Mouse (Mus musculus) kidney, postnatal 0 days (tissue): ENCODE results near the gene 1700012B07Rik. TPM values are rescaled to one million over a fixed set of nuclear protein-coding genes. Genes with fewer than 3 reads are reported as not detected.

Experiments
- ATAC-seq: fragments of 200-750 bp; cut with Nextera tagmentation; replicated peaks from 2 replicates; pipeline ENCODE4 v1.8.0; 2017; ENCODE audit warnings: low read depth, moderate number of reproducible peaks, moderate TSS enrichment, moderate library complexity; ENCODE audit not compliant: low FRiP score
- DNase-seq: peaks from one replicate; pipeline ENCODE4 v3.0.0-alpha.2; 2016; ENCODE audit warnings: low spot score
- H3K27ac ChIP-seq: fragments of 300-500 bp; sonication (generic); 2 replicates; pipeline ENCODE4 v1.5.1; 2014; ENCODE audit warnings: mild to moderate bottlenecking
- H3K27me3 ChIP-seq: fragments of 300-500 bp; sonication (generic); 2 replicates; pipeline ENCODE4 v1.6.1; 2014; ENCODE audit warnings: low read length, mixed read lengths; ENCODE audit not compliant: insufficient read depth
- H3K36me3 ChIP-seq: fragments of 300-500 bp; sonication (generic); 2 replicates; pipeline ENCODE4 v1.6.1; 2014; ENCODE audit warnings: low read length, mixed read lengths; ENCODE audit not compliant: insufficient read depth
- H3K4me1 ChIP-seq: fragments of 300-500 bp; sonication (generic); replicated peaks from 2 replicates; pipeline ENCODE4 v1.6.1; 2014; ENCODE audit warnings: antibody characterized with exemption, low read length, mixed read lengths; ENCODE audit not compliant: insufficient read depth
- H3K4me2 ChIP-seq: fragments of 300-500 bp; sonication (generic); 2 replicates; pipeline ENCODE4 v1.6.1; 2014; ENCODE audit warnings: mild to moderate bottlenecking, low read length, moderate library complexity, mixed read lengths
- H3K4me3 ChIP-seq: fragments of 300-500 bp; sonication (generic); replicated peaks from 2 replicates; pipeline ENCODE4 v1.5.1; 2014; ENCODE audit warnings: low read depth, low read length
- H3K9ac ChIP-seq: fragments of 300-500 bp; sonication (generic); 2 replicates; pipeline ENCODE4 v1.6.1; 2014; ENCODE audit warnings: low read depth, low read length
- H3K9me3 ChIP-seq: fragments of 300-500 bp; sonication (generic); replicated peaks from 2 replicates; pipeline ENCODE4 v1.6.1; 2016; ENCODE audit warnings: low read length, inconsistent platforms, mixed read lengths
- CTCF ChIP-seq: IDR thresholded peaks from 2 replicates; pipeline ENCODE4 v1.5.1; 2016; ENCODE audit warnings: antibody characterized with exemption, low read depth, mild to moderate bottlenecking, moderate library complexity
- WGBS: fragments of 180-500 bp; shearing (Covaris S2); extraction: QIAGEN DNeasy Blood & Tissue Kit; methylation state at CpG from one replicate; pipeline ENCODE4 v1.1.7; 2014; 5-methylcytosine and 5-hydroxymethylcytosine counted together
- polyA plus RNA-seq: library from polyadenylated mRNA; unstranded; fragments of >200 nt; fragmentation: Nextera tagmentation; extraction: Ambion mirVana; gene quantifications from 2 replicates; pipeline ENCODE4 v1.2.1, GENCODE M21; 2015

The 1700012B07Rik gene
- polyA plus RNA-seq, 1 experiment from 2014 or later: not detected

DNA sequence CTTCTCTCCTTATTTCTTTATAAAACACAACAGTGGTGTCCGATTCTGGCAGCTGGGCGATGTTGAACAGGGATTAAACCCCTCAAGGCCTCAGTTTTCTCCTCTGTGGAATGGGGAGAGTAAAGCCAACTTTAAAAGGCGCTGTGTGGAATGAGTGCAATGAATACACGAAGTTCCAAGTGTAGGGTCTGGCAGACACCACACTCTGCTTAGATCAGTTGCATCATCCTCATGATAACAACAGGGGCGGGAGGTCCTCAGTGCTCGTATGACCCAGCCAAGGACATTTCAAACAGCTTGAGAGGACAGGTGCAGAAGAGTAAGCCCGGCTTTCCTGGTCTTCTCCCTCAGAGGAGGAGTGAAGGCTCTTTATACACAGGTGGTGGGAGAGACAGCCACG lies 26.2 kb upstream of the 1700012B07Rik start:
- H3K4me3 ChIP-seq: no peak overlapping the region
- no peak overlapping the region for H3K9ac ChIP-seq
- H3K27me3 ChIP-seq: no peaks in the 10 kb centered on the region
- WGBS: 93% methylated on average over 8 of the region's 8 CpGs
- H3K36me3 ChIP-seq: no peaks in the 10 kb centered on the region
- H3K4me1 ChIP-seq: no peaks in the 10 kb centered on the region
- no peak for ATAC-seq
- H3K4me2 ChIP-seq: no peak overlapping the region
- H3K27ac ChIP-seq: no peak overlapping the region
- no peaks in the 10 kb centered on the region for H3K9me3 ChIP-seq
- TF ChIP-seq CTCF: no peak
- no peak for DNase-seq

- H3K4me2 ChIP-seq: no peak overlapping the region
- DNase-seq (no peak), ATAC-seq (no peak)
- no peak for TF ChIP-seq CTCF
- no peaks in the 10 kb centered on the region for H3K36me3 ChIP-seq
- no peaks in the 10 kb centered on the region for H3K27me3 ChIP-seq
- no peaks in the 10 kb centered on the region for H3K9me3 ChIP-seq
- no peaks in the 10 kb centered on the region for H3K4me1 ChIP-seq
- no peak overlapping the region for H3K4me3 ChIP-seq
- no peak overlapping the region for H3K9ac ChIP-seq
- H3K27ac ChIP-seq: no peak overlapping the region
- WGBS: 57% methylated on average over 17 of the region's 17 CpGs
These were observed 25.6 kb upstream of the 1700012B07Rik start for GRCm38 (mm10) chr11:109853228-109853966.

GRCm38 (mm10) chr11:109851996-109852395 lies 24.1 kb upstream of the 1700012B07Rik start:
- Histone ChIP-seq H3K36me3 (no peaks in the 10 kb centered on the region), H3K4me3 (no peak overlapping the region), H3K9ac (no peak overlapping the region), H3K4me1 (no peaks in the 10 kb centered on the region), H3K9me3 (no peaks in the 10 kb centered on the region), H3K27ac (no peak overlapping the region), H3K4me2 (no peak overlapping the region), H3K27me3 (no peaks in the 10 kb centered on the region)
- TF ChIP-seq CTCF: no peak
- 83% methylated on average over 4 of the region's 4 CpGs for WGBS
- ATAC-seq (no peak), DNase-seq (no peak)

DNA sequence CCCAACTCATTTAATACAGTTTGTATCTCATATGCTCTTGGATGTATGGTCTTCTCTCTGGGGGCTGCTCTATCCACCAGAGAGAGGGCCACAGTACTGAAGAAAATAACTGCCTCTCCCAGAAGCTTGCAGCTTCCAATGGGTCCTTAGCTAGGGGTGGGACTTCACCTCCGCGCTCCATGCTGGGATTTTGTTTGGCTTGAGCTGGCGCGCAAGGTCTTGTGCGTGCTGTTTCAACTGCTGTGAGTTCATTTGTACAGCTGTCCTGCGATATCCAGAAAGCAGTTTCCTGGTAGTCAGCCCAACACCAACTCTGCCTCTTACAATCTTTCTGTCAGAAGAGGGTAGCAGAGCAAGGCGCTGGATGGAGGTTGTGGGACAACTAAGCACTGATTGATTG lies 18.5 kb upstream of the 1700012B07Rik start:
- DNase-seq (no peak), ATAC-seq (no peak)
- H3K36me3 ChIP-seq: no peaks in the 10 kb centered on the region
- no peak overlapping the region for H3K9ac ChIP-seq
- no peak overlapping the region for H3K4me3 ChIP-seq
- H3K4me2 ChIP-seq: no peak overlapping the region
- 0 out of 2 replicates have a peak, but pooled peaks cover 3% of the 10 kb centered on the region for H3K4me1 ChIP-seq
- no peaks in the 10 kb centered on the region for H3K27me3 ChIP-seq
- WGBS: 72% methylated on average over 7 of the region's 7 CpGs
- H3K9me3 ChIP-seq: no peaks in the 10 kb centered on the region
- no peak for TF ChIP-seq CTCF
- H3K27ac ChIP-seq: 0 out of 2 replicates have a peak overlapping the region, but pooled peaks have one; percentile 31

DNA sequence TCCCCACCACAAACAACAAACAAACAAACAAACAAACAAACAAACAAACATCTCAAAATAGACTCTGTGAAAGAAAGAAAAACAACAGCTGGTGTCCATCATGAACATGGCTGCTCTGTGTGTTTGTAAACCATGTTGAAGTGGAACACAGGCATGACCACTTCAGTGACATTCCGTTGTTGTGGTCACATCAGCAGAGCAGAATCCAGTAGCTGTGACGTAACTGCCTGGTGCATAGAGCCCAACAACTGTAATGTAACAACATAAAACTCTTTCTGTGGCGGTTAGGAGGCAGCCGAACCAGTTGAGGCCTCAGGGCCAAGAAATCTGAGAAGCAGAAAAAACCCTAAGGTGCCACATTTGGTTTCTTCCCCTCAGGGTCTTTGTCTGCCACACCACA lies 17.8 kb upstream of the 1700012B07Rik start:
- 43% methylated on average over 4 of the region's 4 CpGs for WGBS
- Histone ChIP-seq H3K9me3 (no peaks in the 10 kb centered on the region), H3K36me3 (no peaks in the 10 kb centered on the region), H3K27ac (0 out of 2 replicates have a peak overlapping the region, but pooled peaks have one; percentile 2), H3K4me1 (0 out of 2 replicates have a peak, but pooled peaks cover 3% of the 10 kb centered on the region), H3K4me2 (no peak overlapping the region), H3K9ac (no peak overlapping the region), H3K27me3 (no peaks in the 10 kb centered on the region), H3K4me3 (no peak overlapping the region)
- ATAC-seq: no peak
- TF ChIP-seq CTCF: no peak
- peak; percentile 28 for DNase-seq

- H3K27ac ChIP-seq: peak overlapping the region; percentile 42; the same call in 1 of the 2 replicates
- WGBS: 29% methylated on average over 5 of the region's 5 CpGs
- H3K36me3 ChIP-seq: no peaks in the 10 kb centered on the region
- DNase-seq (peak; percentile 76), ATAC-seq (no peak)
- no peak overlapping the region for H3K4me3 ChIP-seq
- no peaks in the 10 kb centered on the region for H3K27me3 ChIP-seq
- H3K9ac ChIP-seq: no peak overlapping the region
- H3K4me1 ChIP-seq: 0 out of 2 replicates have a peak, but pooled peaks cover 3% of the 10 kb centered on the region
- no peak overlapping the region for H3K4me2 ChIP-seq
- peak; percentile 11; the same call in 1 of the 2 replicates for TF ChIP-seq CTCF
- H3K9me3 ChIP-seq: no peaks in the 10 kb centered on the region
These were observed 16.6 kb upstream of the 1700012B07Rik start for GRCm38 (mm10) chr11:109844466-109844865.
